Mouse (Mus musculus) adrenal gland, adult (tissue): ENCODE results near the gene Syde1.

Experiments used
- DNase-seq, 2 experiments: peaks; one replicate each; pipeline ENCODE4 v3.0.0; 2022 to 2023; ENCODE audit warnings: low spot score in 1 of 2; ENCODE audit not compliant: inconsistent age in 2 of 2

Gene Syde1

GRCm38 (mm10) chr10:78576435-78577184 lies 15.2 kb downstream of the Syde1 start:
- DNase-seq, result peak in 1 of 2 experiments; percentile 29

GRCm38 (mm10) chr10:78575690-78576089 lies 16.1 kb downstream of the Syde1 start:
- DNase-seq, result peak; percentile 48 to 72

- DNase-seq, result no peak
These were observed 16.6 kb downstream of the Syde1 start for GRCm38 (mm10) chr10:78575105-78575632.

GRCm38 (mm10) chr10:78574250-78575104 lies 17.3 kb downstream of the Syde1 start, which contains the start of gene Ilvbl:
Gene Ilvbl (plus strand): TSS chr10:78574346.
- peak; percentile 96 to 99 for DNase-seq

- no peak for DNase-seq
These were observed 18.5 kb downstream of the Syde1 start for GRCm38 (mm10) chr10:78573226-78573625.

- DNase-seq, result no peak
These were observed 20.9 kb downstream of the Syde1 start for GRCm38 (mm10) chr10:78570897-78571296.

- no peak for DNase-seq
These were observed 21.3 kb downstream of the Syde1 start for GRCm38 (mm10) chr10:78570416-78570815.

- DNase-seq, result no peak
These were observed 22.1 kb downstream of the Syde1 start for GRCm38 (mm10) chr10:78569686-78570085.

- no peak for DNase-seq
These were observed 22.6 kb downstream of the Syde1 start for GRCm38 (mm10) chr10:78569191-78569590.

- DNase-seq, result no peak
These were observed 26.7 kb downstream of the Syde1 start for GRCm38 (mm10) chr10:78565070-78565469.

GRCm38 (mm10) chr10:78540943-78541342 lies 50.8 kb downstream of the Syde1 start:
- peak; percentile 14 to 68 for DNase-seq
